Comparison of ENCODE assay signal across 8 mouse cellular contexts in genomic region chr10:76903099-76903498, GRCm38 (mm10). TPM values are rescaled to one million over a fixed set of nuclear protein-coding genes. Genes with fewer than 3 reads are reported as not detected.
A peak's percentile ranks its signal among the peaks of the same experiment; 100 is the strongest.
DNase-seq lines count a peak whose midpoint lies in the region; ATAC-seq and TF ChIP-seq lines count a peak whose summit lies in the region.

No protein-coding gene starts in this region.

- no peak for TF ChIP-seq CTCF in small intestine, adult 2 months (IDR thresholded peaks at IDR 0.05; ENCODE audit: extremely low read depth, insufficient read length, insufficient replicate concordance, low read depth, low read length)

- no peak for DNase-seq in frontal cortex, postnatal 25 days (ENCODE audit: low spot score in 2 of 2)
- no peak for DNase-seq in lung, postnatal 25 days (ENCODE audit: low spot score)
- no peak for DNase-seq in thymus, postnatal 0 days (ENCODE audit: low spot score)

- ATAC-seq in frontal cortex, adult (ENCODE audit: low TSS enrichment): peak; percentile 59; the same call in 1 of the 2 replicates
- ATAC-seq in lung, embryonic 16.5 days (ENCODE audit: low read depth): no peak
- ATAC-seq in granulocyte monocyte progenitor cell, adult 5-6 weeks (replicated peaks; ENCODE audit: poor library complexity, severe bottlenecking): peak; percentile 85
- ATAC-seq in monocyte, adult 5-6 weeks (replicated peaks; ENCODE audit: insufficient number of reproducible peaks, low FRiP score, low TSS enrichment, poor library complexity, severe bottlenecking): no peak

- H3K4me3 ChIP-seq in lung, embryonic 16.5 days (ENCODE audit: low read length): no peak overlapping the region
- no peak overlapping the region for H3K4me3 ChIP-seq in small intestine, adult 2 months (ENCODE audit: low read depth, low read length)

- H3K4me2 ChIP-seq in lung, embryonic 16.5 days (ENCODE audit: low read depth, low read length): no peak overlapping the region

- 60% methylated on average over 3 of the region's 3 CpGs for WGBS in lung, embryonic 16.5 days
- 66% methylated on average over 3 of the region's 3 CpGs for WGBS in small intestine, adult 2 months

- no peak for TF ChIP-seq POLR2A in small intestine, adult 2 months (IDR thresholded peaks at IDR 0.05; ENCODE audit: low read depth, low read length)

- no peaks in the 10 kb centered on the region for H3K36me3 ChIP-seq in lung, embryonic 16.5 days (ENCODE audit: control insufficient read depth, insufficient read depth, low read length)
- no peaks in the 10 kb centered on the region for H3K36me3 ChIP-seq in small intestine, adult 2 months (ENCODE audit: control insufficient read depth, insufficient read depth, low read length)

- no peak overlapping the region for H3K9ac ChIP-seq in lung, embryonic 16.5 days (ENCODE audit: low read length)

- H3K9me3 ChIP-seq in lung, embryonic 16.5 days (ENCODE audit: control insufficient read depth, low read length): no peaks in the 10 kb centered on the region

- no peaks in the 10 kb centered on the region for H3K27me3 ChIP-seq in lung, embryonic 16.5 days (ENCODE audit: control insufficient read depth, insufficient read depth, low read depth, low read length)
- H3K27me3 ChIP-seq in small intestine, adult 2 months (ENCODE audit: control insufficient read depth, insufficient read depth, low read length): no peaks in the 10 kb centered on the region

- 0 out of 2 replicates have a peak overlapping the region, but pooled peaks have one; percentile 10 for H3K27ac ChIP-seq in lung, embryonic 16.5 days (ENCODE audit: low read length)
- H3K27ac ChIP-seq in small intestine, adult 2 months (ENCODE audit: insufficient read depth, low read depth, low read length): peak overlapping the region; percentile 21; the same call in 1 of the 2 replicates

- peaks cover 6% of the 10 kb centered on the region; the same call in 1 of the 2 replicates for H3K4me1 ChIP-seq in lung, embryonic 16.5 days (replicated peaks; ENCODE audit: control insufficient read depth, insufficient read depth, low read length)
- no peaks in the 10 kb centered on the region for H3K4me1 ChIP-seq in small intestine, adult 2 months (ENCODE audit: control insufficient read depth, insufficient read depth, insufficient read length, low read length)

RNA-seq across cellular contexts. Expression of gene Pcbp3, which starts 58.6 kb away (rescaled TPM):
- 30.7 and 34.9 TPM in 2 replicates for polyA plus RNA-seq in lung, embryonic 16.5 days (2015; fragmentation: Nextera tagmentation; extraction: Ambion mirVana)
- total RNA-seq in granulocyte monocyte progenitor cell, adult 5-6 weeks (2014; fragmentation: Nextera tagmentation): 15.7 and 16.1 TPM in 2 replicates
- 4.2 and 9.8 TPM in 2 replicates for total RNA-seq in granulocyte monocyte progenitor cell, adult 5-6 weeks (2017)
- 1.7 and 4.5 TPM in 2 replicates for polyA plus RNA-seq in small intestine, adult 2 months (2012; rRNA removed)
- 2.2 to 2.6 TPM (median 2.5 TPM) in 3 replicates for total RNA-seq in monocyte, adult 5-6 weeks (2017)
- polyA plus RNA-seq in thymus, postnatal 0 days (2015; fragmentation: Nextera tagmentation; extraction: Ambion mirVana): 10.3 and 10.5 TPM in 2 replicates

Comparison
In these comparisons a context has a peak if more than half of its experiments do, and no peak if none do; other contexts are left out.
1. ATAC-seq: peak in frontal cortex, adult (single experiment) and granulocyte monocyte progenitor cell, adult 5-6 weeks (single experiment); none in lung, embryonic 16.5 days (single experiment) and monocyte, adult 5-6 weeks (single experiment).